Mouse (Mus musculus) heart, embryonic 12.5 days (tissue): ENCODE results near the gene Pon1. TPM values are rescaled to one million over a fixed set of nuclear protein-coding genes. Genes with fewer than 3 reads are reported as not detected.

Source experiments
- ATAC-seq: fragments of 200-750 bp; cut with Nextera tagmentation; 2 replicates; pipeline ENCODE4 v1.8.0; 2017; ENCODE audit warnings: moderate TSS enrichment, moderate library complexity; ENCODE audit not compliant: insufficient number of reproducible peaks, low FRiP score
- H3K27ac ChIP-seq: fragments of 300-500 bp; sonication (generic); 2 replicates; pipeline ENCODE4 v1.5.1; 2016; ENCODE audit warnings: mild to moderate bottlenecking, moderate library complexity; ENCODE audit not compliant: poor library complexity, severe bottlenecking
- H3K27me3 ChIP-seq: fragments of 300-500 bp; sonication (generic); replicated peaks from 2 replicates; pipeline ENCODE4 v1.6.1; 2016; ENCODE audit warnings: mild to moderate bottlenecking, moderate library complexity
- H3K36me3 ChIP-seq: fragments of 300-500 bp; sonication (generic); 2 replicates; pipeline ENCODE4 v1.6.1; 2016; ENCODE audit warnings: mild to moderate bottlenecking, moderate library complexity
- H3K4me1 ChIP-seq: fragments of 300-500 bp; sonication (generic); replicated peaks from 2 replicates; pipeline ENCODE4 v1.6.1; 2016; ENCODE audit warnings: mild to moderate bottlenecking
- H3K4me2 ChIP-seq: fragments of 300-500 bp; sonication (generic); 2 replicates; pipeline ENCODE4 v1.6.1; 2016; ENCODE audit warnings: mild to moderate bottlenecking, moderate library complexity
- H3K4me3 ChIP-seq: fragments of 300-500 bp; sonication (generic); 2 replicates; pipeline ENCODE4 v1.5.1; 2016; ENCODE audit warnings: mild to moderate bottlenecking
- H3K9ac ChIP-seq: fragments of 300-500 bp; sonication (generic); 2 replicates; pipeline ENCODE4 v1.6.1; 2016; ENCODE audit warnings: mild to moderate bottlenecking, moderate library complexity
- H3K9me3 ChIP-seq: fragments of 300-500 bp; sonication (generic); replicated peaks from 2 replicates; pipeline ENCODE4 v1.6.1; 2016; ENCODE audit warnings: mild to moderate bottlenecking, moderate library complexity
- WGBS: fragments of 180-500 bp; shearing (Covaris S2); methylation state at CpG from one replicate; pipeline ENCODE4 v1.1.7; 2016; 5-methylcytosine and 5-hydroxymethylcytosine counted together
- polyA plus RNA-seq: library from polyadenylated mRNA; unstranded; fragments of >200 nt; fragmentation: Nextera tagmentation; extraction: Ambion mirVana; gene quantifications from 2 replicates; pipeline ENCODE4 v1.2.1, GENCODE M21; 2016

Gene Pon1
- polyA plus RNA-seq, 1 experiment from 2014 or later: not detected

DNA sequence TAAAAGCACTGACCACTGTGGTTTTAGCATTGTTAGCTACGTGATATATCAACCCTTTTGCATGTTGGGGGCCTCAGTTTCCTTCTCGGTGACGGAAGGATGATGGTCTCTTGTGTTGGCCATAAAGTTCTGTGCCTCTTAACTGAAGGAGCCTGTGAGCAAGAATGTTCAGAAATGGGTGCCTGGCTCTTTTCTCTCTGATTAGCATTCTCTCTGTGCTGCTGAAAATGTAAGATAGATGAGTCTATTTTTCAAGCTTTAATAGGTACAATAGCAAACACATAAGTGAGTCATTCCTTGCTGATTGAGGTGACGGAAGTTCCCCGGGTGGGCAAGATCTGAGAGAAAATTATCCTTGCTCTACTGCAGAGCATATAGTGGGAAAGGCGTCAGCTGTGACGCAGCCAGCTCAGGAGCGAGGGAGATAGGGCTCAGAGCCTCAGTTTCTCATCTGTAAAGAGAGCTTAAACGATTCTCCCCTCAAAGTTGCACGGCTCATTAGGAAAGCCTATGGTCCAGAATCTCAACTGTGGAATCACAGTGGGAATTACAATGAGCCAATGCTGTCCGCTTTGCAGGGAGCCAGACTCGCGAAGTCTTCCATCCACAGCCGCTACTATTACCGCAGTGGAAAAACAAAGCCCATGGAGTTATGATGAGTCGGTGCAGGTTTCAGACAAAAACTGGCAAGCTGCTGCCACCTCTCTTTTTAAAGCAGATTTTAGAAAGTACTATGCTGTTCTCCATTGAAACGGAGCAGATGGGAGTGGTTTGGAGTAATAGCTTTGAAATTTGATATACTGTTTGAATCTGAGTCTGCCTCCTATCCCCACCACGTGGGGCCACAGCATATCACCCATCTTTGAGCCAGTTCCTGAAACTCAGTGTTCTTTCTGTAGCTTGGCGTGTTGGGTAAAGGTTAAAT, 15.5 kb downstream of the Pon1 start:
- Histone ChIP-seq H3K36me3 (no peaks in the 10 kb centered on the region), H3K4me2 (peak overlapping the region; percentile 45), H3K9me3 (no peaks in the 10 kb centered on the region), H3K27me3 (no peaks in the 10 kb centered on the region), H3K9ac (no peak overlapping the region), H3K27ac (no peak overlapping the region), H3K4me3 (0 out of 2 replicates have a peak overlapping the region, but pooled peaks have one; percentile 13), H3K4me1 (0 out of 2 replicates have a peak, but pooled peaks cover 2% of the 10 kb centered on the region)
- no peak for ATAC-seq
- 62% methylated on average over 19 of the region's 19 CpGs for WGBS

DNA sequence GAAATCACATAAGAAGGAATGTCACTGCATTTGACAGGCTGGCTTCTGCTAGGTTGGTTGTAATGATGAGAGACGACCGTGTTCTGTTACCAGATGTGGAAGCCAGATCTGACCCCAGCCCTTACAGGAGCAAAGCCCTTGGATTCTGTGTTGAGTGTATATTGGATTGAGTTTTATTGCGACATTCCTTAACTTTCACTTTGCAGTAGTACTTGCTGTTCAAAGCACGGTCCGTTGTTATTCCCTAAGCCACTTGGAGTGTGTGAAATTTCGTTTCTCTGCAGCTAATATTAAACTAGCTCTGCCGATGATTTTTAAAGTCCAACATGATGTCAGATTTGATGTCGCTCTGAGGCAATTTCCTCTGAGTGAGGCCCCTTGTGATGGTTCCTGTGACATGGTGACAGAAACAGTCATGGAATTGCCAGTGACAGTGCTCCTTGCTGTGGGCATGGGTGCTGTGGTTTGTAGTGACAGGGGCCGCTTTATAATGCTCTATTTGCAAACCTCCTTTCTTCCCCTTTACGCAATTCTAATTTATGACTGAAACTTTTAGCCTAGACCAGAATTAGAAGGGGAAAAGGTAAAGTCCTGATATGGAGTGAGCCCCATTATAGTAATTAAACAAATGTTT, 19.4 kb downstream of the Pon1 start:
- 0 out of 2 replicates have a peak, but pooled peaks cover 6% of the 10 kb centered on the region for H3K4me1 ChIP-seq
- H3K9ac ChIP-seq: no peak overlapping the region
- no peak for ATAC-seq
- no peaks in the 10 kb centered on the region for H3K27me3 ChIP-seq
- WGBS: 90% methylated on average over 10 of the region's 10 CpGs
- H3K4me3 ChIP-seq: no peak overlapping the region
- H3K36me3 ChIP-seq: no peaks in the 10 kb centered on the region
- H3K9me3 ChIP-seq: no peaks in the 10 kb centered on the region
- no peak overlapping the region for H3K27ac ChIP-seq
- H3K4me2 ChIP-seq: no peak overlapping the region

DNA sequence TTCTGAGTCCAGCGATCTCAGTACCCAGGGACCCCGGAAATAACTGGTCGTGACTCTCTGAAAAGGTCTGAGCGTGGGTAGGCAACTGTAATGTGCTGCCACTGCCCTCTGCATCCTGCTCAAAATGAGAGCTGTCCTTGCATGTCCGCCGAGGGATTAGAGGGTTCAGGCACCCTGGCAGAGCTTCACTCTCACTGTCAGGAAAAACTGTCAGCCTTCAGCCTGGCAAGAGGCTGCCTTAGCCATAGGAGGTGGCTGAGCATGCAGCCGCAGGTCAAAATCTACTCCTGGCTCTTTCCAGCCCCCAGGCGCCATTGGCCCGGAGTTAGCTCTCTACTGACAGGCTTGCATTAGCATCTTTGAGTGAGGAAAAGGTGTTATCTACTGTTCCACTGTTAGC, 21.2 kb downstream of the Pon1 start:
- Histone ChIP-seq H3K4me2 (peak overlapping the region; percentile 28; the same call in 1 of the 2 replicates), H3K4me1 (0 out of 2 replicates have a peak, but pooled peaks cover 4% of the 10 kb centered on the region), H3K9me3 (no peaks in the 10 kb centered on the region), H3K36me3 (no peaks in the 10 kb centered on the region), H3K9ac (no peak overlapping the region), H3K27ac (no peak overlapping the region), H3K27me3 (no peaks in the 10 kb centered on the region), H3K4me3 (no peak overlapping the region)
- no peak for ATAC-seq
- WGBS: 54% methylated on average over 9 of the region's 9 CpGs

DNA sequence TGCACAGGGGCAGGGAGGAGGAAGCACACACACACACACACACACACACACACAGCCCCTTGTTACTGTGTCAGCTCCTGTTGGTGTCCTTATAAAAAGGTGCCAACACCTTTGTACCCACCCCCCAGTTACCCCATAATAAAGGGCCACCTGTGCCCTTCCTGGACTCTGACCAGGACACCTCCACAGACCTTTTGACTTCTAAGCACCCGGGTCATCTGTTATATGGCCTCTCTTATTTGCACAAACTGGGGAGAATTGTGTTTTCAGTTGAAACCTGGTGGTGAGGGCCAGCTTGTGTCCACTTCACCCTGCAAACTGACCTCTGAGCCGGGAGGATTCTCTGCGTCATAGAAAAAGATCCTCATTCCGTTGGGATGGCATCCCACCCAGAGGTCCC, 22.3 kb downstream of the Pon1 start:
- Histone ChIP-seq H3K9me3 (no peaks in the 10 kb centered on the region), H3K4me1 (0 out of 2 replicates have a peak, but pooled peaks cover 6% of the 10 kb centered on the region), H3K36me3 (no peaks in the 10 kb centered on the region), H3K4me2 (no peak overlapping the region), H3K27ac (no peak overlapping the region), H3K9ac (no peak overlapping the region), H3K27me3 (no peaks in the 10 kb centered on the region), H3K4me3 (no peak overlapping the region)
- 76% methylated on average over 4 of the region's 4 CpGs for WGBS
- ATAC-seq: no peak

DNA sequence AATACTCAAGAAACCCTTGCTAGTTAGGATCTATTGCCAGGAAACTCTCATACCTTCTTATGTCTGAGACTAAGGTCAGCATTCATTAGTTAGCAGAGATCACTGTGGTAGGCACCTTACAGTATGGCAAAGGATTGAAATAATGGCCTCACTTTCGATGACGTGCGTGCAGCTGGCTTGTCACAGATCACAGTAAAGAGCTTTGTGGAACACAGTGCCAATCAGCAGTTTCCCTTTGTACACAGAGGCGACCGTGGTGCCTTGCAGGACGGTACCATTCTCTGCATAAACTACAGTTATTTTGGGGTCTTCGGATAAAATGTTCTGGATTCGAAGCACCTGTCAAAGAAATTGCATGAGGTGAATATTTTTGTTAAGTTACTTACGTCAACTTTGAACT, 25.6 kb downstream of the Pon1 start:
- H3K4me2 ChIP-seq: no peak overlapping the region
- no peak for ATAC-seq
- no peaks in the 10 kb centered on the region for H3K9me3 ChIP-seq
- peaks cover 13% of the 10 kb centered on the region; the same call in 1 of the 2 replicates for H3K4me1 ChIP-seq
- H3K9ac ChIP-seq: no peak overlapping the region
- WGBS: 76% methylated on average over 9 of the region's 9 CpGs
- no peaks in the 10 kb centered on the region for H3K36me3 ChIP-seq
- no peak overlapping the region for H3K27ac ChIP-seq
- H3K4me3 ChIP-seq: no peak overlapping the region
- H3K27me3 ChIP-seq: no peaks in the 10 kb centered on the region

DNA sequence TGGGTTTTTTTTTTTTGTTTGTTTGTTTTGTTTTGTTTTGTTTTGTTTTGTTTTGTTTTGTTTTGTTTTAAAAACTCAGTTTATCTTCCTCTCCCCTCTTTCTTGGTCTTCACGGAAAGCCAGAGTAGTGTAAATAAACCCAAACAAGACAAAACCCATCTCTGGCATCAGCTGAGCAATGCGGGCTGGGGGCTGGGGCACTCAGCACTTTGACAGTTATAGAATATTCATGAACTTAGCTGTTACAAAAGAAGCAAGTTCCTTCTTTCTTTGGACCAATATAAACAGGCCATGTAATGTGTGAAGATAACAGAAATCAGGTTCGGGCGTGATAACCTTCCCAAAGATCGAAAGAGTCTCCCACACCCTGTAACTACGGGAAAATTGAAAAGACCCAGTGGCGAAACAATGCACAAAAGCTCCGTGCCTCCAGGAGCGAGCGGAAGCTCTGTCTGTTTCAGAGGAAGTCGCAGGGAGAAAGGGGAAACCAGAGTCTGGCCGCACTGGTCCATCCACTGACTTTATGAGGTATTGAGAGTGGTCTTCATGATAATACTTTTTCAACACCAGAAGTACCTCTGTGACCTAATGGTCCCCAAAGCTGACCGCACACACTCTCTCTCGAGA, 26.6 kb downstream of the Pon1 start:
- Histone ChIP-seq H3K9me3 (no peaks in the 10 kb centered on the region), H3K4me2 (peak overlapping the region; percentile 39), H3K27ac (0 out of 2 replicates have a peak overlapping the region, but pooled peaks have one; percentile 33), H3K4me3 (no peak overlapping the region), H3K36me3 (no peaks in the 10 kb centered on the region), H3K27me3 (no peaks in the 10 kb centered on the region), H3K4me1 (peaks cover 9% of the 10 kb centered on the region; the same call in 1 of the 2 replicates), H3K9ac (no peak overlapping the region)
- ATAC-seq: no peak
- 34% methylated on average over 14 of the region's 14 CpGs for WGBS

DNA sequence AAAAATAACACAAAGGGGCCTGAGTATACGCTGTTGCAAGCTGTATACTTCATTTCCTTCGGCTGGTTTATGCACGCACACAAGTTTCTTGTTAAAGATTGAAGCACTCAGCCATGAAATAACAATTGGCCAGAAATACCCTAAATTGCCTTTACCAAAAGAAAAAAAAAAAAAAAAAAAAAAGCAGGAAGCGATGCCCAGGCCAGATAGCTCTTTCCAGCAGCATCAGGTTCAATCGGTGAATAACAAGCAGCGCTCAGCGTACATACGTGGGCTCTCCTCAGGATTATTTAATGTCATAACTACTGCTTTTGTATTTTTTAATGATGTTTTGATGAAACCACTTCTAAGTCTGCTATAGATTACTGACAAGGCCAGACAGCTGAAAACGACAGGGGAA, 28.9 kb downstream of the Pon1 start:
- Histone ChIP-seq H3K4me1 (peaks cover 9% of the 10 kb centered on the region; the same call in 1 of the 2 replicates), H3K4me3 (no peak overlapping the region), H3K27ac (0 out of 2 replicates have a peak overlapping the region, but pooled peaks have one; percentile 8), H3K36me3 (peaks cover 6% of the 10 kb centered on the region), H3K27me3 (no peaks in the 10 kb centered on the region), H3K4me2 (no peak overlapping the region), H3K9ac (no peak overlapping the region), H3K9me3 (no peaks in the 10 kb centered on the region)
- WGBS: 65% methylated on average over 9 of the region's 9 CpGs
- no peak for ATAC-seq

DNA sequence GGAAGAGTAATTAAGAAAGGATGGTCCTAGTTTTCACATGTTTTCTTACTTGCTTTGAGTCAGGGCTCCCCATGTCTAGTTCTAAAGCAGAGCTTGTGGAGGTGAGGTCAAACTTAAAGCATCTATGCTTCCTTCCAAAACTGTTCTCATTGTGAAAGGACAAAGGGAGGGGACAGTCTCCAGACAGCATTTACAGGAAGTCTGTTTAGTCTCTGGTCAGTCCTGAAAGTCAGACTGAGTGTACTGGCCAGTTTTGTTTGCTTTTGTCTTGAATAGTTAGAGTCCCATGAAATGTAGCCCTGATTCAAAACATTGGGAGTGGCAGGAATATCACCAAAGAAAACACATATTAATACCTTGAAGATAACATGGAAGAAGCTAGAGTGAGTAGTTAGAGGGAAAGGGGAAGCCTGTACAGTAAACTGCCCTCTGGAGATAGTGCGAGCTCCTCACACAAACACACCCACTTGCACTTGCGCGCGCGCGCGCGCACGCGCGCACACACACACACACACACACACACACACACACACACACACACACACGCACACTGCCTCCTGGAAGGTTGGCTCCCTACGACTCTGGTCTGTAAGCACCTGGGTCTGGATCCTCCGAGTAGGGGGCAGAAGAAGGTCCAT, 30.1 kb downstream of the Pon1 start:
- Histone ChIP-seq H3K27ac (peak overlapping the region; percentile 12), H3K27me3 (no peaks in the 10 kb centered on the region), H3K4me2 (peak overlapping the region; percentile 29), H3K9me3 (no peaks in the 10 kb centered on the region), H3K4me3 (no peak overlapping the region), H3K9ac (peak overlapping the region; percentile 41; the same call in 1 of the 2 replicates), H3K36me3 (peaks cover 13% of the 10 kb centered on the region), H3K4me1 (peaks cover 9% of the 10 kb centered on the region; the same call in 1 of the 2 replicates)
- ATAC-seq: peak; percentile 64
- WGBS: 68% methylated on average over 14 of the region's 14 CpGs

DNA sequence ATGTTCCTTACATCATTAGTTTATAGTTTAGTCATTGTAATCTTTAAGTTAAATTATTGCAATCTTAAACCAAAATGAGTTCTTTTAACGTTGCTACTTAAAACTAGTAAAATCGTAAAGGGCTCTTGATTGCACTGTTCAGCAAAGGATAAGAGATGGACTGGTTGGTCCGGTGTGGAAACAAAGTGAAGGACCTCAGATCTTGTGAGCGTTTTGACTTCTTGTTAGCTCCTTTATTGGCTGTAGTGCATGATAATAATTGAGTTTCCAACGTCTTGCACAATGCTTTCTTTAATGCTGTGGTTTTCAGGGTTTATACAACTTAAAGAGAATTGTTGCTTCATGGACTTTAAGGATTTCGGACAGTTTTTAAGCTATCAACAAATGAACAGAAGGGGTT, 31.7 kb downstream of the Pon1 start:
- peaks cover 15% of the 10 kb centered on the region for H3K36me3 ChIP-seq
- no peak overlapping the region for H3K27ac ChIP-seq
- H3K4me1 ChIP-seq: peaks cover 12% of the 10 kb centered on the region; the same call in 1 of the 2 replicates
- no peak for ATAC-seq
- no peak overlapping the region for H3K4me2 ChIP-seq
- H3K27me3 ChIP-seq: no peaks in the 10 kb centered on the region
- H3K9ac ChIP-seq: no peak overlapping the region
- H3K9me3 ChIP-seq: no peaks in the 10 kb centered on the region
- WGBS: 81% methylated on average over 6 of the region's 6 CpGs
- H3K4me3 ChIP-seq: no peak overlapping the region

DNA sequence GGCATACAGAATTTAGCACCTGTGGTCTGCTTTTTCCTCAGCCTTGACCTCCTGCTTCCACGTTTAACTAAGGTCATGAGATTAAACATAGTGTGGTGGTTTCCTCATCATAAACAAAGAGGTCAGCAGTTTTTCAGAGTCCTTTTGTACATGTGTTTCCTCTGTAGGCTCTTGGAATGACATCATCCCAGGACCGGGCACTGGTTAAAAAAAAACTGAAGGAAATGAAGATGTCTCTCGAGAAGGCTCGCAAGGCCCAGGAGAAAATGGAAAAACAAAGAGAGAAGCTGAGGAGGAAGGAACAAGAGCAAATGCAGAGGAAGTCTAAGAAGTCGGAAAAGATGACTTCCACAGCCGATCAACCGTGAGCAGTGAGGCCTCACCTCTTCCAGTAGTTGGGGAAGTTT, 34.4 kb downstream of the Pon1 start:
- Histone ChIP-seq H3K4me1 (peaks cover 18% of the 10 kb centered on the region; the same call in 1 of the 2 replicates), H3K9ac (no peak overlapping the region), H3K9me3 (no peaks in the 10 kb centered on the region), H3K4me2 (no peak overlapping the region), H3K27ac (no peak overlapping the region), H3K27me3 (no peaks in the 10 kb centered on the region), H3K4me3 (no peak overlapping the region), H3K36me3 (peaks cover 22% of the 10 kb centered on the region)
- 58% methylated on average over 7 of the region's 7 CpGs for WGBS
- ATAC-seq: 0 out of 2 replicates have a peak, but pooled peaks have one; percentile 34
